Mouse (Mus musculus) macrophage (primary cell): ENCODE measurements at regions not wholly inside any gene's neighbourhood (a gene's known extent, or its start where the extent isn't known, plus 50 kb on each side); places are given as distances from the start of the nearest gene placed in this dataset.
"Not testable (repeated sequence)": the region's sequence is repeated elsewhere in the genome, so short reads cannot be mapped to it uniquely, and the experiment has no call there.

Experiments used
- H3K27ac ChIP-seq: fragments of 350-480 bp; formaldehyde crosslinking; 2 replicates; pipeline ENCODE4 v1.9.0; 2021
- H3K36me3 ChIP-seq: fragments of 350-480 bp; formaldehyde crosslinking; 2 replicates; pipeline ENCODE4 v1.9.0; 2021; ENCODE audit errors: inconsistent target
- H3K4me3 ChIP-seq: fragments of 350-480 bp; formaldehyde crosslinking; 2 replicates; pipeline ENCODE4 v1.9.0; 2021; ENCODE audit errors: inconsistent target
- H3K79me2 ChIP-seq: fragments of 350-480 bp; formaldehyde crosslinking; 2 replicates; pipeline ENCODE4 v1.9.0; 2021; ENCODE audit errors: inconsistent target
- WGBS: methylation state at CpG from one replicate; pipeline ENCODE4 v1.1.7; 2026; ENCODE audit warnings: inconsistent platforms; ENCODE audit not compliant: missing documents; 5-methylcytosine and 5-hydroxymethylcytosine counted together

DNA sequence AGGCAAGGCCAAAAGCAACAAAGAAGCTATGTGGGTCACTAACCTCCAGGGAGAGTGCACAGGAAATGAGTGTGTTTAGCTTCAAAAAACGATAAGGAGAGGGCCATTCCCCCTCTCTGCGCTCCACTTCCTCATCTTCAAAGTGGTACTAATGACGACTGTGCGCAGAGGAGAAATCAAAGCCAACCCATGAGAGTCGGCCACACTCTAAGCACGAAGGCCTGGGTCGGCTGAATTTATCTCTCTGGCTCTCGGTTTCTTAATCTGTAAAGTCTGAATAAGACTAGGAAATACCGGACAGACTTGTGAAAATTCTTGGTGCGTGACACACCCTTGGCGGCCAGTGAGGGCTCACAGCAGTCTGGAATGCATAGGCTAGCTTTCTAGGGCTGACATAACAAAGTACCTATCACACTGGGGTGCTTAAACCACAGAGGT is 200.9 kb downstream of the Ankrd50 start:
- H3K79me2 ChIP-seq = no peaks in the 10 kb centered on the region
- WGBS = 11% methylated on average over 11 of the region's 11 CpGs
- H3K4me3 ChIP-seq = no peak overlapping the region
- no peaks in the 10 kb centered on the region for H3K36me3 ChIP-seq
- no peak overlapping the region for H3K27ac ChIP-seq

DNA sequence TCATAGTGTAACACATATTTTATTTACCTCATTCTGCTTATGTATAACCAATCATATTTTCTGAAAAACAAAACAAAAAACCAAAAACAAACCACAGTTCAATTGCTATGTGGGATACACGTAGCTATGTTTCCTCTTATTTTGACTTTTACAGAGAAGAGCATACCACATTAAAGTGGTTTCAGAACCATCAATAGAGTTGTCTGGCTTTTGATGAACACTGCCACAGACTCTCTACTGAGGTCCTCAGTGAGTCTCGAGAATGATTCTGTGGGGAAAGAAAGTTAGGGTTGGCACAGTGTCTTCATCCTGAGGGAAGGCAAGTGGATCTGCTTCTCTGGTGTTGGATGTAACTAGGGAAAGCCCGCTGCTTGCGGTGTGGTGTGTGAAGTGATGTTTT is 201.8 kb downstream of the Ankrd50 start:
- H3K79me2 ChIP-seq = no peaks in the 10 kb centered on the region
- no peak overlapping the region for H3K27ac ChIP-seq
- no peak overlapping the region for H3K4me3 ChIP-seq
- no peaks in the 10 kb centered on the region for H3K36me3 ChIP-seq
- 96% methylated on average over 4 of the region's 4 CpGs for WGBS

DNA sequence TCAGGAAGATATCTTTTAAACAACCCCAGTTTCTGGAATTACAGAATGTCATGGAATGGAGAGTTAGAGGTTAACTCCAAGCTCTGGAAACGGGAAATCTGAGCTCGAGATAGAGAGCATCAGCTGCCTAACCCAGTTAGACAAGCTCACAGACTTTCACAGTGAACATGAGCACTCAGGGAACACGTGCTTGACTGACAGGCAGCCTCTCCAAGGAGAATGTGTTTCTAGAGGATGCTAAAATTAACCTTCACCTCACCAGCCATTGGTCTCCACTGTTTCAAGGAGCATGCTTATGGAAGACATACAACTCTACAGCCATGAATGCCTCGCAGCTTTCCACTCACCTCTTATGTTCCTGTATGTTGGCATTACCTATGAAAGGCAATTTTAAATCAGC is 203.0 kb downstream of the Ankrd50 start:
- Histone ChIP-seq H3K27ac (no peak overlapping the region), H3K36me3 (no peaks in the 10 kb centered on the region), H3K4me3 (no peak overlapping the region), H3K79me2 (no peaks in the 10 kb centered on the region)
- WGBS = 79% methylated on average over 4 of the region's 4 CpGs

- Histone ChIP-seq H3K4me3 (no peak overlapping the region), H3K27ac (no peak overlapping the region), H3K79me2 (no peaks in the 10 kb centered on the region), H3K36me3 (no peaks in the 10 kb centered on the region)
- WGBS = 89% methylated on average over 6 of the region's 6 CpGs
Measured at GRCm38 (mm10) chr3:38280876-38281275, 203.8 kb downstream of the Ankrd50 start.

GRCm38 (mm10) chr3:38280105-38280504 is 204.5 kb downstream of the Ankrd50 start:
- no peak overlapping the region for H3K27ac ChIP-seq
- no peak overlapping the region for H3K4me3 ChIP-seq
- WGBS = 71% methylated on average over 3 of the region's 3 CpGs

DNA sequence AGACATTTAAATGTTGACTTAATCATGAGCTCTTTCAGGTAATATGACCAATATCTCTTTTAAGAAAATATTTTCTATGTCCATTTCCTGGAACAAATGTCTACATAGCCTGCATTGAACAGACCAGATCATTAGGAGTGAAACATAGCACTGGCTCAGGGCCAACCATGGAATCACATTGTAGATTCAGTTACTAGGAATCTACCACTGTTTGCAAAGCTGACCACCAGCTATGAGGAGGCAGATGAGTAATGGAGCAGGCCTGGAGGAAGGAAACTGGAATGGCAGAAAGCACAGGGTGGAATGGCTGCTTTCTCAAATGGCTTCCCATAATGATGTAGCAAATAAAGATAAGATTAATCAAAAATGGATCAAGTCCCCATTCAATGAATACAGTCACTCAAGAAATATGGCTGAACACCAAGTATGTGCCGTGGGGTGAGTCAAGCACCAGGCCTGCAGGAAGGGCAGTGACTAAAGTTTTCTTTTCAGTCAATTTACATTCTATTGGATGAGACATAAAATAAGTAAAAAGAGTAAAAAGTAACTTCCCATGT is 207.6 kb downstream of the Ankrd50 start:
- Histone ChIP-seq H3K27ac (no peak overlapping the region), H3K79me2 (no peaks in the 10 kb centered on the region), H3K36me3 (no peaks in the 10 kb centered on the region), H3K4me3 (no peak overlapping the region)
- 100% methylated on average over 1 of the region's 1 CpGs for WGBS

More at GRCm38 (mm10) chr3:38280105-38280504, 204.5 kb downstream of the Ankrd50 start:
- no peaks in the 10 kb centered on the region for H3K79me2 ChIP-seq
- no peaks in the 10 kb centered on the region for H3K36me3 ChIP-seq

DNA sequence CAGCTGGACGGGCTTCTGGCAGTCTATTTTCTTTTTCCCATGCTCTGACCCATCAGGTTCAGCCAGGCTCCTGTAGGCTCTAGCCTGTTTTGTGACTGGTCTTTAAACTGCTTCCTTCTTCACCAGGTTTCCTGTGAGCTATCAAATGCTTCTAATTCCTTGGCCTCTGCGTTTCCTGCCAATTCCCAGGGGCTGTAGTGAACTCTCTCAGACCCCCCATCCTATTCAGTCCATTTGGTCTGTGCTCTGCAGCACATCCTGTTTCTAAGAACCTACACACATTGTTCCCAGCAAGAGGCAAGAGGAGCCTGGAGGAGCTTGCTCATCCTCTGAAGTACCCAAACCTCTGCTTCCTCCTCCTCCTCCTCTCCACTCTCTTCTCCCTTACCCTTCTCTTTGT is 209.3 kb downstream of the Ankrd50 start:
- WGBS = 53% methylated on average over 2 of the region's 2 CpGs

GRCm38 (mm10) chr3:38270742-38271141 is 213.9 kb downstream of the Ankrd50 start:
- H3K79me2 ChIP-seq = no peaks in the 10 kb centered on the region
- no peak overlapping the region for H3K27ac ChIP-seq
- 85% methylated on average over 6 of the region's 6 CpGs for WGBS
- no peaks in the 10 kb centered on the region for H3K36me3 ChIP-seq
- H3K4me3 ChIP-seq = no peak overlapping the region

More for the DNA sequence above, 209.3 kb downstream of the Ankrd50 start:
- Histone ChIP-seq H3K4me3 (no peak overlapping the region), H3K79me2 (no peaks in the 10 kb centered on the region), H3K36me3 (no peaks in the 10 kb centered on the region), H3K27ac (no peak overlapping the region)

GRCm38 (mm10) chr3:38268226-38268625 is 216.4 kb downstream of the Ankrd50 start:
- 96% methylated on average over 7 of the region's 7 CpGs for WGBS
- Histone ChIP-seq H3K79me2 (no peaks in the 10 kb centered on the region), H3K27ac (no peak overlapping the region), H3K4me3 (no peak overlapping the region), H3K36me3 (no peaks in the 10 kb centered on the region)

DNA sequence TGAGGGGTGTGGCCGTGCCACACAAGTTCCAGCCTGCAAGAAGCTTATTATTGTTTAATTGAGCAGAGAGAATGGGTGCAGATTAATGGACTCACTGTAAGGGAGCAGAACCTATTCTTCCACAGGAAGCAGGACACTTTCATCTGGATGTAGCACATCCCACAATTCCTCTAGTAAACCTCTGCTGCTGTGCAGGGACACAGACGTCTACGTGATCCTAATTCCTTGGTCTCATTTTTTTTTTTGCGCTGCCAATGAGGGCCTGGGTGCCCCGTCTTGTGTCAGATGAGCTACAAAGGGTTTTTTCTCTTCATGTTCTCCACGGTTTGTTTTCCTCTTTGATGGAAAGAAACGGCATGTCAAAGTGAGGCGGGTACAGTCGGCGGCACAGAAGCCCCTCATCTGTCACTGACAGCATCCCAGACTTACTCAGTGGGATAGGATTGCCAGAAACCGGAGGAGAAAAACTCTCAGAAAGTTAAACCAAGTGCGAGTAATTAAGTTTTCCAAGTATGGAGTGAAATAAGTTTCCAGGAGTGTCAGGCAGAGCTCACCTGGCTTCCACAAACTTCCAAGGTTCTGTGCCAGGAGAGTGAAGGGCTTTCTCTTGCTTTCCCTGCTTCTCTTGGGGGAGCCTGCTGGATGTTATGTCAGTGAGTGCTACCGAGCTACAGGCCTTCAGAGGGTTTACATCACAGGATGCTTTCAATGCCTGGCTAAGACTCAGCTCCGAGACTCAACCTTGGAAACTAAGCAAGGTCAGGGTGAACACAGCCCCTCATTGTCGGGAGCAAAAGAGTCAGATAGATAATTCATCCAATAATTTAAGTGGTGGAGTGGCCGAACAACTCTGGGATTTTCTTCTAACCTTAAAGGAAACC is 221.1 kb downstream of the Ankrd50 start:
- H3K36me3 ChIP-seq = no peaks in the 10 kb centered on the region
- H3K27ac ChIP-seq = no peak overlapping the region
- H3K79me2 ChIP-seq = no peaks in the 10 kb centered on the region
- no peak overlapping the region for H3K4me3 ChIP-seq
- WGBS = 92% methylated on average over 16 of the region's 16 CpGs

DNA sequence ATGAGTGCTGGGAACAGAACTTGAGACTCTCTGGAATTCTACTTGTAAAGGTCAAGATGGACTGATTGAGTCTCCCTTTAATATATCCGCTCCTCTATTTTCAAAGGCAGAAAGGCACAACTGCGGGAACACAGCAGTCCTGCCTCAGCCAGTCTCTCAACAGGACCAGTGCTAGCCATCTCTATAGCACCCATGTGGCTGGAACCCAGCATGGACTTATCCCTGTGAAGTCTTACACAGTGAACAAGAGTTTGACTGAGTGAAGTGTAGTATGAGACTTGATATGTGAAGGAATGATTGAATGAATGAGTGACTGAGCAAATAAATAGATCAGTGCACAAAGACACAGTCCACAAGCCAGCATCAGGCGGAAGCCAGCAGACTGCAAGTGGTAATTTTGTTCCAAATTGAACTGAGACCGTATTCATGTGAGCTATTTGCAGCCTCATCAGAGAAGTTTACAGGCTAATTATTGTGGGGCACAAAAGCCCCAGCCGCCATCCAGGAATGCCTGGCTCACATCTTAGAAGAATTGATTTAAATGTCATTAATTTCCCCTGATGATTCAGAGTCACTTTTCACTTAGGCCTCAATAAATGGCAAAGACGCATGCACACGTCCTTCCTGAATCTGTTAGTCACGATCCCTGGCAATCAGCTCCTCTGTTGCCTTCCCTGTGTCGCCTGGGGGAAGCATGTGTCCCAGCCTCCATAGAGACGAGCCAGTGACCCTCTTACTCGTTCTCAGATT is 223.1 kb downstream of the Ankrd50 start:
- no peak overlapping the region for H3K27ac ChIP-seq
- no peaks in the 10 kb centered on the region for H3K36me3 ChIP-seq
- H3K79me2 ChIP-seq = no peaks in the 10 kb centered on the region
- no peak overlapping the region for H3K4me3 ChIP-seq
- WGBS = 94% methylated on average over 11 of the region's 11 CpGs

- H3K36me3 ChIP-seq, H3K79me2 ChIP-seq, H3K27ac ChIP-seq, H3K4me3 ChIP-seq: not testable (repeated sequence)
- 95% methylated on average over 7 of the region's 8 CpGs for WGBS
Measured at GRCm38 (mm10) chr3:38259223-38259622, 225.4 kb downstream of the Ankrd50 start.

- H3K79me2 ChIP-seq = no peaks in the 10 kb centered on the region
- H3K27ac ChIP-seq = no peak overlapping the region
- no peaks in the 10 kb centered on the region for H3K36me3 ChIP-seq
- WGBS = 49% methylated on average over 14 of the region's 14 CpGs
- H3K4me3 ChIP-seq = no peak overlapping the region
Measured at GRCm38 (mm10) chr3:38257843-38258290, 226.8 kb downstream of the Ankrd50 start.

GRCm38 (mm10) chr3:38257076-38257842 is 227.4 kb downstream of the Ankrd50 start:
- no peak overlapping the region for H3K4me3 ChIP-seq
- WGBS = 88% methylated on average over 14 of the region's 14 CpGs
- H3K27ac ChIP-seq = no peak overlapping the region
- no peaks in the 10 kb centered on the region for H3K36me3 ChIP-seq
- no peaks in the 10 kb centered on the region for H3K79me2 ChIP-seq
